Mouse (Mus musculus) lung, embryonic 16.5 days (tissue): ENCODE data around the gene A130010J15Rik. TPM values are rescaled to one million over a fixed set of nuclear protein-coding genes. Genes with fewer than 3 reads are reported as not detected.

Source experiments
- ATAC-seq: fragments of 200-750 bp; cut with Nextera tagmentation; 2 replicates; pipeline ENCODE4 v1.8.0; 2017; ENCODE audit warnings: low read depth, mild to moderate bottlenecking, moderate library complexity
- H3K27ac ChIP-seq: fragments of 300-500 bp; sonication (generic); 2 replicates; pipeline ENCODE4 v1.5.1; 2014; ENCODE audit warnings: mild to moderate bottlenecking, control low read depth, low read length
- H3K27me3 ChIP-seq: fragments of 300-500 bp; sonication (generic); 2 replicates; pipeline ENCODE4 v1.6.1; 2014; ENCODE audit warnings: low read depth, low read length, mixed read lengths; ENCODE audit not compliant: control insufficient read depth, insufficient read depth
- H3K36me3 ChIP-seq: fragments of 300-500 bp; sonication (generic); 2 replicates; pipeline ENCODE4 v1.6.1; 2014; ENCODE audit warnings: low read length; ENCODE audit not compliant: control insufficient read depth, insufficient read depth
- H3K4me1 ChIP-seq: fragments of 300-500 bp; sonication (generic); replicated peaks from 2 replicates; pipeline ENCODE4 v1.6.1; 2014; ENCODE audit warnings: low read length, mixed read lengths; ENCODE audit not compliant: control insufficient read depth, insufficient read depth
- H3K4me2 ChIP-seq: fragments of 300-500 bp; sonication (generic); 2 replicates; pipeline ENCODE4 v1.6.1; 2014; ENCODE audit warnings: low read depth, low read length, control low read depth
- H3K4me3 ChIP-seq: fragments of 300-500 bp; sonication (generic); 2 replicates; pipeline ENCODE4 v1.5.1; 2014; ENCODE audit warnings: mild to moderate bottlenecking, low read length, control low read depth
- H3K9ac ChIP-seq: fragments of 300-500 bp; sonication (generic); 2 replicates; pipeline ENCODE4 v1.6.1; 2014; ENCODE audit warnings: low read length, control low read depth
- H3K9me3 ChIP-seq: fragments of 300-500 bp; sonication (generic); 2 replicates; pipeline ENCODE4 v1.6.1; 2016; ENCODE audit warnings: low read length; ENCODE audit not compliant: control insufficient read depth
- whole genome bisulfite sequencing: fragments of 180-500 bp; shearing (Covaris S2); extraction: QIAGEN DNeasy Blood & Tissue Kit; methylation state at CpG from one replicate; pipeline ENCODE4 v1.1.7; 2014; 5-methylcytosine and 5-hydroxymethylcytosine counted together
- polyA plus RNA-seq: library from polyadenylated mRNA; unstranded; fragments of >200 nt; fragmentation: Nextera tagmentation; extraction: Ambion mirVana; gene quantifications from 2 replicates; pipeline ENCODE4 v1.2.1, GENCODE M21; 2015

A130010J15Rik gene
- polyA plus RNA-seq, 1 experiment from 2014 or later = 13.5 TPM

DNA sequence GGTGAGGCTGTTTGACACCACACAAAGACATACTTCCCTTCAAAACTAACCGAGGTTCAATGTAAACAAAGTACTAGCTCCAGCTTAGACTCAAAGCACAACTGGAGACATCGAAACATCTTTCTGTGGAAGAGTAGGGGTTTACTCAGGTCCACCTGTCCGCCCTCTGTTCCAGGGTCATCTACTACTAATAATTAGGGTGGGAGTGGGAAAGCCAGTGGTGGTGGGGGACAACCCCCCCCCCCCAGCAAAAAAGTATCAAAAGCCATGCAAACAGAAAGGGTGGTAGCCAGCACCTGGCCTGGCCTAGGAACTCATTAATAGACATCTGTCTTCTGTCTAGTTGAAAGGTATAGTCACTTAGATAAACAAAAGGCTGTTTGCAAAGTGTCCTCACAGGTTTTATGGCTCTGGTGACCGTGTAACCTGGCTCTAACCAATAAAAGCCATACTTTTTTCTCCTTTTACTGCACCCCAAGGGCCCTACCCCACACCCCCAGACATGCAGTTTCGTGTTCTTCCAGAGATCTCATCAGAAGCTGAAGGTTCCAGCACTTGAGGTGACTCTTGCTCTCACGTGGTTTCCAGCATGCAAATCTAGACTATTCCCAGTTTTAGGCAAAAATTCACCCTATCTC, 36.4 kb upstream of the A130010J15Rik start:
- Histone ChIP-seq H3K9ac (no peak overlapping the region), H3K4me1 (peaks cover 9% of the 10 kb centered on the region), H3K4me3 (no peak overlapping the region), H3K9me3 (no peaks in the 10 kb centered on the region), H3K4me2 (no peak overlapping the region), H3K27me3 (no peaks in the 10 kb centered on the region), H3K36me3 (peaks cover 6% of the 10 kb centered on the region), H3K27ac (no peak overlapping the region)
- whole genome bisulfite sequencing = 52% methylated on average over 6 of the region's 6 CpGs
- no peak for ATAC-seq

DNA sequence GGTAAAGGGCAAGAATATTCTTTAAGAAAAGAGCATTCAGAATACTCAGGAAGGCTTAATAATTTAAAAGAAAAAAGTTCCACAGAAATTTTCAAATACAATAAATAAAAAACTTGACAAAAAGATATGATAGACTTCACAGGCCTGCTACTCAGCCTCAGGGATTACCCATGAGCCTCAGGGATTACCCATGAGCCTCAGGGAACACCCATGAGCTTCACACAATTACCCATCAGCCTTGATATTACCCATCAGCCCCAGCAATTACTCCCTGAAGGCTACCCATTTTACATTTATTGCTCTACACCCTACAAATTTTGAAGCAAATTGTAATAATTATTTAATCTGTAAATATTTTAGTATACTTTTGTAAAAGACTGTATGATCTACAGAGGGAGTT, 35.5 kb upstream of the A130010J15Rik start:
- Histone ChIP-seq H3K4me1 (peaks cover 9% of the 10 kb centered on the region), H3K4me2 (no peak overlapping the region), H3K36me3 (peaks cover 2% of the 10 kb centered on the region; the same call in 1 of the 2 replicates), H3K4me3 (no peak overlapping the region), H3K27ac (no peak overlapping the region), H3K9me3 (no peaks in the 10 kb centered on the region), H3K27me3 (no peaks in the 10 kb centered on the region), H3K9ac (no peak overlapping the region)
- no peak for ATAC-seq

GRCm38 (mm10) chr1:193133726-193134125, 34.1 kb upstream of the A130010J15Rik start:
- ATAC-seq = no peak
- H3K9ac ChIP-seq = no peak overlapping the region
- 87% methylated on average over 1 of the region's 1 CpGs for WGBS

GRCm38 (mm10) chr1:193138087-193138486, 29.8 kb upstream of the A130010J15Rik start:
- no peak overlapping the region for H3K9ac ChIP-seq
- ATAC-seq = peak; percentile 26
- no peak overlapping the region for H3K27ac ChIP-seq
- 14% methylated on average over 7 of the region's 7 CpGs for WGBS
- no peak overlapping the region for H3K4me3 ChIP-seq
- no peaks in the 10 kb centered on the region for H3K9me3 ChIP-seq
- H3K4me2 ChIP-seq = no peak overlapping the region
- H3K4me1 ChIP-seq = no peaks in the 10 kb centered on the region
- no peaks in the 10 kb centered on the region for H3K27me3 ChIP-seq
- no peaks in the 10 kb centered on the region for H3K36me3 ChIP-seq

More at GRCm38 (mm10) chr1:193133726-193134125, 34.1 kb upstream of the A130010J15Rik start:
- H3K36me3 ChIP-seq = no peaks in the 10 kb centered on the region
- H3K27me3 ChIP-seq = no peaks in the 10 kb centered on the region
- H3K9me3 ChIP-seq = no peaks in the 10 kb centered on the region
- no peak overlapping the region for H3K4me3 ChIP-seq
- peaks cover 9% of the 10 kb centered on the region for H3K4me1 ChIP-seq
- H3K4me2 ChIP-seq = no peak overlapping the region
- no peak overlapping the region for H3K27ac ChIP-seq

DNA sequence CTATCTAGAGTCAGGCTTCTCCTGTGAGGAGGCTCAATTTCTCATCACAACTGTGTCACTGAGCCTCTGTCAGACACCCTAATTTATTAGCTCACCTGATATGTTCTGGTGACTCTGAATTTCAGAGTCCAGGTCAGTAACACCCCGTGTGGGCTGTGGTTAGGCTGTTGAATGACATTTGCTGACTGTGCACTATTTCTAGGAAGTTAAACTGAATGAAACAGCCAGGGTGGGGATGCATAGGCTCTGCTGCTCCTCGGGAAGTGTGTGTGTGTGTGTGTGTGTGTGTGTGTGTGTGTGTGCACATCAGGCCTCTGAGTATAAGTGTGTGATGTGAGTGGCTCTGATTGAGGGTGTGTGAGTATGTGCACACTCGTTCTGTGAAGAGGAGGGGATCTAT, 29.2 kb upstream of the A130010J15Rik start:
- Histone ChIP-seq H3K36me3 (no peaks in the 10 kb centered on the region), H3K4me2 (no peak overlapping the region), H3K27ac (no peak overlapping the region), H3K4me1 (no peaks in the 10 kb centered on the region), H3K27me3 (no peaks in the 10 kb centered on the region), H3K9ac (no peak overlapping the region), H3K9me3 (no peaks in the 10 kb centered on the region), H3K4me3 (no peak overlapping the region)
- no peak for ATAC-seq
- WGBS = 26% methylated on average over 3 of the region's 3 CpGs

GRCm38 (mm10) chr1:193141118-193141517, 26.7 kb upstream of the A130010J15Rik start:
- no peaks in the 10 kb centered on the region for H3K27me3 ChIP-seq
- no peak overlapping the region for H3K9ac ChIP-seq
- no peak overlapping the region for H3K4me2 ChIP-seq
- 63% methylated on average over 7 of the region's 7 CpGs for WGBS
- no peak overlapping the region for H3K27ac ChIP-seq
- H3K4me1 ChIP-seq = no peaks in the 10 kb centered on the region
- no peaks in the 10 kb centered on the region for H3K36me3 ChIP-seq
- no peak for ATAC-seq
- H3K9me3 ChIP-seq = no peaks in the 10 kb centered on the region
- H3K4me3 ChIP-seq = no peak overlapping the region

DNA sequence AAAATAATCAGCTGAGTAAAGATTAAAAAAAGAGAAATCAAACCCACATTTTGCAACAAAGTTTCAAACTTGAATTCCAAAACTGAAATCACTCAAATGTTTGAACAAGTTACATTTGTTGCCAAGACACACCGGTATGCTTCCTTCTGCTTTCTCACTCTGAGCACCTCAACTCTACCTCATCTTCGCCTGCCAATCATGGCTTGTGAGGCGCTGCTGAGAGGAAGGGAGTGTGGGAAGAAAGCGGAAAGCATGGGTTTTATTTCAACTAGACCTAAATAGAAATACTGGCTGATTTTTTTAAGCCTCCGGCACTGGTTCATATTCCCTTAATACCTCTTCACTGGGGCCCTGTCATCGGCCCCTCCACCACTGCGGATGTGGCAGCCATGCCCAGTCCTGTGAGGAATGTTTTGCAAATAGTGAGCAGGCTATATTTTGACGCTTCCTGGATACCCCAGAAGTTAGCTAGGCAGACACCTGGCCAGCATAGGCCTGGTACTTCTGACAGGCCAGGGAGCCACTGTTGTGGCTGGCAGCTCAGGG, 25.3 kb upstream of the A130010J15Rik start:
- Histone ChIP-seq H3K9me3 (no peaks in the 10 kb centered on the region), H3K27ac (no peak overlapping the region), H3K9ac (no peak overlapping the region), H3K4me3 (no peak overlapping the region), H3K4me1 (no peaks in the 10 kb centered on the region), H3K4me2 (no peak overlapping the region), H3K36me3 (no peaks in the 10 kb centered on the region), H3K27me3 (no peaks in the 10 kb centered on the region)
- no peak for ATAC-seq
- 71% methylated on average over 8 of the region's 8 CpGs for WGBS

- no peak overlapping the region for H3K4me2 ChIP-seq
- H3K27ac ChIP-seq = no peak overlapping the region
- ATAC-seq = no peak
- H3K4me1 ChIP-seq = no peaks in the 10 kb centered on the region
- no peak overlapping the region for H3K9ac ChIP-seq
- no peak overlapping the region for H3K4me3 ChIP-seq
- H3K36me3 ChIP-seq = no peaks in the 10 kb centered on the region
- 81% methylated on average over 6 of the region's 6 CpGs for WGBS
- no peaks in the 10 kb centered on the region for H3K27me3 ChIP-seq
- H3K9me3 ChIP-seq = no peaks in the 10 kb centered on the region
Measured at GRCm38 (mm10) chr1:193144516-193144915, 23.3 kb upstream of the A130010J15Rik start.

GRCm38 (mm10) chr1:193145101-193145500, 22.7 kb upstream of the A130010J15Rik start:
- Histone ChIP-seq H3K4me2 (no peak overlapping the region), H3K4me1 (no peaks in the 10 kb centered on the region), H3K27ac (no peak overlapping the region), H3K9me3 (no peaks in the 10 kb centered on the region), H3K4me3 (no peak overlapping the region), H3K27me3 (no peaks in the 10 kb centered on the region), H3K36me3 (no peaks in the 10 kb centered on the region), H3K9ac (no peak overlapping the region)
- WGBS = 58% methylated on average over 4 of the region's 4 CpGs
- no peak for ATAC-seq
